Mouse (Mus musculus) mature B cell (primary cell): Measurements from ENCODE around the gene Ugt1a9.

Experiments
- in situ Hi-C: fragments of 300-500 bp; cut with MboI; formaldehyde crosslinking; loops from 2 replicates; pipeline ENCODE4 v1.14.3; 2019

Ugt1a9 gene

GRCm38 (mm10) chr1:88260114-88260513, 189.5 kb downstream of the Ugt1a9 start:
- in situ Hi-C loops: no loop called here

- in situ Hi-C loops: no loop called here
Measured at GRCm38 (mm10) chr1:88260604-88261377, 190.2 kb downstream of the Ugt1a9 start.

GRCm38 (mm10) chr1:88261706-88262105, 191.1 kb downstream of the Ugt1a9 start:
- in situ Hi-C loops: no loop called here

GRCm38 (mm10) chr1:88262255-88262654, 191.7 kb downstream of the Ugt1a9 start:
- in situ Hi-C loops: no loop called here

GRCm38 (mm10) chr1:88262961-88263360, 192.4 kb downstream of the Ugt1a9 start:
- in situ Hi-C loops: no loop called here

- in situ Hi-C loops: no loop called here
Measured at GRCm38 (mm10) chr1:88263778-88264177, 193.2 kb downstream of the Ugt1a9 start.

GRCm38 (mm10) chr1:88264237-88264868, 193.8 kb downstream of the Ugt1a9 start:
- in situ Hi-C loops: no loop called here

- in situ Hi-C loops: no loop called here
Measured at GRCm38 (mm10) chr1:88264869-88265240, 194.3 kb downstream of the Ugt1a9 start.

GRCm38 (mm10) chr1:88266123-88266522, 195.5 kb downstream of the Ugt1a9 start:
- in situ Hi-C loops: no loop called here

- in situ Hi-C loops: no loop called here
Measured at GRCm38 (mm10) chr1:88267489-88267888, 196.9 kb downstream of the Ugt1a9 start.

- in situ Hi-C loops: no loop called here
Measured at GRCm38 (mm10) chr1:88268070-88268469, 197.5 kb downstream of the Ugt1a9 start.
